Mouse (Mus musculus) embryonic stem cell, embryonic (primary cell): Measurements from ENCODE around the gene Ccdc8.

ENCODE experiments used
- CTCF ChIA-PET, 4 experiments: fragments of 300-600 bp in 2 of 4; fragments of 350-600 bp in 2 of 4; sonication (Branson Sonifier 250); formaldehyde crosslinking; loops; one replicate each; lab custom pipeline; 2022; ENCODE audit warnings: inconsistent platforms in 2 of 4; lab: Charles Lee
- POLR2A ChIA-PET, 4 experiments: fragments of 300-600 bp in 2 of 4; fragments of 350-600 bp in 2 of 4; sonication (Branson Sonifier 250); formaldehyde crosslinking; loops; one replicate each; lab custom pipeline; 2022; ENCODE audit warnings: antibody characterized with exemption in 4 of 4, inconsistent platforms in 1 of 4; lab: Charles Lee

Ccdc8 gene

DNA sequence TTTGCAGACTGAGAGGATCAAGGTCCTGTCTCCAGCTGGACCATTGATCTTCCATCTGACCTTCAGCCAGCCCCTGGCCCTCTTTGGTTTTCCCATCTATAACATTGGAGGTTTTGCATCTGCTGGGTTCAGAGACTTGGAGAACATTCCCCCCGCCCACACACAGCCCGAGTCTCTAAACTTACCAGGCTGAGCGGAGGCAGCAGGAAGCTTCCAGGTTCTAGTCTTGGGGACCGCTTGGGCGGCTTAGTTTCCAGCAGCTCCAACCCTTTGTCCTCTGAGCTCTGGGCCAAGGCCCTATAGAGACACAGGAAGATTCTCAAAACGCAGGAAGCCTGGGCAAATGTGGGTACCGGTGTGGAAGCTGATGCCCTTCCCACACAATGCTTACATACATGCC lies 46.9 kb downstream of the Ccdc8 start:
- CTCF ChIA-PET, result interaction anchor here in 3 of 4 experiments (0.6 to 1.6 kb wide), 6 partner anchors 12 to 294 kb away, joined by 3 to 11 read pairs (median 4); no protein-coding TSS in a partner anchor
- POLR2A ChIA-PET, result interaction anchor here in 2 of 4 experiments (0.9 to 1.7 kb wide), 6 partner anchors 11 to 77 kb away, joined by 3 to 6 read pairs (median 4); no protein-coding TSS in a partner anchor

DNA sequence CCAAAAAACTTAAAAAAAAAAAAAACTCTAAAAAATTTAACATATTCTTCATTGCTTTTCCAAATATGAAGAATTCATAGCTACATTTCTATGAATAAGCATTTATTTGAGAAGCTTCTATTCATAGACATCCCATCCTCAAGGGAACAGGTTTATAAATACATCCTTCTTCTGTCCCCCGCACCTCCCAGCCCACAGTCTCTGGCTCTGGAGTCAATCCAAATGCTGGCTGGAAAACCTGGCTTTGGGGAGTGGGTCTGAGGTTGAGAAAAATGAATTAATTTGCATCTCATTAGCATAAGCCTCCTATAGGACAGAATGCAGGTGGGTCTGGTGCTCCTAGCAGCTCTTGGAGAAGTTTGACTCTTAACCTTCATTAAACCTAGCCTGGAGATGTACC lies 53.2 kb downstream of the Ccdc8 start:
- ChIA-PET POLR2A (interaction anchor here in 2 of 4 experiments (0.6 to 1.8 kb wide), 7 partner anchors 9 to 266 kb away, joined by 3 to 6 read pairs (median 3); partner anchors contain the start of genes Hif3a (in 1 of the 2) and Ppp5c (in 1 of the 2)), CTCF (interaction anchor here in 2 of 4 experiments (0.6 to 1.7 kb wide), 6 partner anchors 21 to 1117 kb away, joined by 3 to 15 read pairs (median 5); partner anchors contain the start of gene Psg16 (in 1 of the 2))
